Mouse (Mus musculus) hindbrain, embryonic 12.5 days (tissue): ENCODE data around the gene Tmem238. TPM values are rescaled to one million over a fixed set of nuclear protein-coding genes. Genes with fewer than 3 reads are reported as not detected.
A peak's percentile ranks its signal among the peaks of the same experiment; 100 is the strongest.

Source experiments
- ATAC-seq: fragments of 200-750 bp; cut with Nextera tagmentation; 2 replicates; pipeline ENCODE4 v1.8.0; 2017; ENCODE audit warnings: moderate TSS enrichment; ENCODE audit not compliant: low FRiP score
- H3K27ac ChIP-seq: fragments of 300-500 bp; sonication (generic); 2 replicates; pipeline ENCODE4 v1.5.1; 2016; ENCODE audit warnings: mild to moderate bottlenecking
- H3K27me3 ChIP-seq: fragments of 300-500 bp; sonication (generic); 2 replicates; pipeline ENCODE4 v1.6.1; 2016; ENCODE audit warnings: mild to moderate bottlenecking
- H3K36me3 ChIP-seq: fragments of 300-500 bp; sonication (generic); 2 replicates; pipeline ENCODE4 v1.6.1; 2016; ENCODE audit warnings: mild to moderate bottlenecking
- H3K4me1 ChIP-seq: fragments of 300-500 bp; sonication (generic); 2 replicates; pipeline ENCODE4 v1.6.1; 2016
- H3K4me2 ChIP-seq: fragments of 300-500 bp; sonication (generic); replicated peaks from 2 replicates; pipeline ENCODE4 v1.6.1; 2016; ENCODE audit warnings: mild to moderate bottlenecking
- H3K4me3 ChIP-seq: fragments of 300-500 bp; sonication (generic); 2 replicates; pipeline ENCODE4 v1.5.1; 2016; ENCODE audit warnings: mild to moderate bottlenecking
- H3K9ac ChIP-seq: fragments of 300-500 bp; sonication (generic); 2 replicates; pipeline ENCODE4 v1.6.1; 2016; ENCODE audit warnings: mild to moderate bottlenecking, moderate library complexity
- H3K9me3 ChIP-seq: fragments of 300-500 bp; sonication (generic); replicated peaks from 2 replicates; pipeline ENCODE4 v1.6.1; 2016; ENCODE audit warnings: mild to moderate bottlenecking
- WGBS: fragments of 180-500 bp; shearing (Covaris S2); methylation state at CpG from one replicate; pipeline ENCODE4 v1.1.7; 2016; 5-methylcytosine and 5-hydroxymethylcytosine counted together
- polyA plus RNA-seq: library from polyadenylated mRNA; unstranded; fragments of >200 nt; fragmentation: Nextera tagmentation; extraction: Ambion mirVana; gene quantifications from 2 replicates; pipeline ENCODE4 v1.2.1, GENCODE M21; 2016

Tmem238 gene
- polyA plus RNA-seq, 1 experiment from 2014 or later: 4.0 TPM

DNA sequence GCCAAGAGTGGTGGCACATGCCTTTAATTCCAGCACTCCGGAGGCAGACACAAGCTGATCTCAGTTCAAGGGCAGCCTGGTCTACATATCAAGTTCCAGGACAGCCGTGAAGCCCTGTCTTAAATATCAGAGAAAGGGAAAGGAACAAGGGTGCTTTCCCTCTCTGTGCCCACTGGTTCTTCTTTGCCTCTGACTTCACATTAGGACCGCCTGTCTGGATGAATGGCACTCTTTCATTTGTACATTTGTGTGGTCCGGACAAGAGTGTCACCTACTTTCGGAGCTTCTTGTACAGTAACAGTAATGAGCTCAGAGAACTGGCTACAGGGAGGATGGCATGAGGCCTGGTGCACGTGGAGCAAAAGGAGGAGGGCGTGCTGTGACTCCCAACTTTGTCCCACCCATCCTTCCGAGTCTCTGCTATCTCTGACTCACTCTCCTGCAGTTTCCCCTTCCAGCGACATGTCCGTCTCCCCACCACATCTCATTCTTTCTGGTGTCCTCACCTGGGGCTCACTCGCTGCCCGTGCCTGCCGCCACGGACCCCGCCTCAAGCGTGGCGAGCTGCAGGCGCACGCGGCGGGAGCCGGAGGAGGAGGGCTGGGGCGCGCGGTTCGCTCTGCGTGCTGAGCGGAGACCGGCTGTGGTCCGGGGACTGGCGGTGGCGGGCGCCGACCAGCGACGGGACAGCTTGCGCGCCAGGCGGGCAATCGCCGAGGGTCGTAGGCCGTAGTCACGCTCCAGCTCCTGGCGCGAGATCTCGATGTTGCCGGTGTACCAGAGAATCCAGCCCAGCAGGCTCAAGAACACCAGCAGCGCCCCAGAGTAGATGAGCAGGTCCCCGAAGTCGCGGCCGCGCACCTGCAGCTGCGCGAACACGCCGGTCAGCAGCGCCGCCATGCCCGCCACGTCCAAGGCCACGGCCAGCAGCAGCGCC lies 689 bp downstream of the Tmem238 start:
- peak overlapping the region; percentile 78 for H3K9ac ChIP-seq
- WGBS: 2% methylated on average over 64 of the region's 64 CpGs
- peaks cover under 1% of the 10 kb centered on the region; the same call in 1 of the 2 replicates for H3K36me3 ChIP-seq
- peak; percentile 30 for ATAC-seq
- peaks cover 14% of the 10 kb centered on the region for H3K4me1 ChIP-seq
- H3K27me3 ChIP-seq: peaks cover 19% of the 10 kb centered on the region
- peak overlapping the region; percentile 51 for H3K4me3 ChIP-seq
- no peaks in the 10 kb centered on the region for H3K9me3 ChIP-seq
- H3K4me2 ChIP-seq: peak overlapping the region; percentile 88
- peak overlapping the region; percentile 62; the same call in 1 of the 2 replicates for H3K27ac ChIP-seq

GRCm38 (mm10) chr7:4783667-4784268 lies 5.7 kb downstream of the Tmem238 start:
- ATAC-seq: no peak
- Histone ChIP-seq H3K4me2 (no peak overlapping the region), H3K9me3 (no peaks in the 10 kb centered on the region), H3K9ac (no peak overlapping the region), H3K4me1 (peaks cover 6% of the 10 kb centered on the region), H3K4me3 (no peak overlapping the region), H3K27me3 (peaks cover 52% of the 10 kb centered on the region), H3K27ac (no peak overlapping the region), H3K36me3 (no peaks in the 10 kb centered on the region)
- 79% methylated on average over 14 of the region's 14 CpGs for WGBS

DNA sequence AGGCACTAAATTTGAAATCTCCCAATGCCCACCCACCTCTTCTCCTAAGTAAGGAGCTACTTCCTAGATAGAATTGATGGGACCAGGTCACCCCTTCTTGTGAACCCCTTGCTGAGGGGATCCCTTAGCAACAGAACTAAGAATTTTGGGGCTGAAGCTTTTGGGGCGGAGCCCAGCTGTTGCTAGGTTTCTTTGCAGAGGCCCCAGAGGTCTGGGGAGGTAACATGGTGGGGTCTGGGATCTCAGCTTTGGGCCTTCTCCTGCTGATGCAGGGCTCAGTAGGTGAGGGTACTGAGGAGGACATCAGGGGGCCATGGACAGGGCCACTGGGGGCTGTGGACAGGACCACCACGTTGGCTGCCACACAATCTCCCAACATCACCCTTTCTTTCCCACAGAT lies 6.7 kb downstream of the Tmem238 start, which contains the start of the genes Il11 and Tmem190:
Gene Il11 (minus strand): TSS at position 101 of the 400 bp plus-strand sequence.
Gene Tmem190 (plus strand): TSS at position 179 of the 400 bp plus-strand sequence.
- 71% methylated on average over 2 of the region's 2 CpGs for WGBS
- H3K4me1 ChIP-seq: peaks cover 5% of the 10 kb centered on the region; the same call in 1 of the 2 replicates
- H3K9me3 ChIP-seq: no peaks in the 10 kb centered on the region
- no peak within 1 kb of the TSS for H3K4me2 ChIP-seq
- peaks cover 55% of the 10 kb centered on the region for H3K27me3 ChIP-seq
- H3K4me3 ChIP-seq: no peak within 1 kb of the TSS
- H3K27ac ChIP-seq: no peak within 1 kb of the TSS
- ATAC-seq: no peak
- no peaks in the 10 kb centered on the region for H3K36me3 ChIP-seq
- H3K9ac ChIP-seq: no peak within 1 kb of the TSS

DNA sequence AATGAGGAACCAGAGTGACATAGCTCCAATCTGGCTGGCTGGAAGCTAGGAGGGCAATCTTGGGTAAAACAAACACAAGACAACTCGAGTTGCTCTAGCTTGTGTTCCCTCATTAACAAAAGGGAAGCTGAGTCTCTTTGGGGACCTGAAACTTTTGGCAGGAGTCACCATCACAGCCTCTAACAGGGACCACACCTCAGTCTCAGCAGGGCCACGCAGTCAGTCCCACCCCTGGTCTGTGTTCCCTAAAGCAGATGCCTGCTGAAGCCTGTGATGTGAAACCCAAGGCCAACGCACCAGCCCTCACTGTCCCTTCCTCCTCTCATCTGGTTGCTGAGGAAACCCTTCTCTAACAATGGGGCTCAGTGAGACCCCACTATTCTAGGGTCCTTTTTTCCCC lies 7.3 kb downstream of the Tmem238 start:
- Histone ChIP-seq H3K4me1 (peaks cover 11% of the 10 kb centered on the region; the same call in 1 of the 2 replicates), H3K27ac (no peak overlapping the region), H3K36me3 (no peaks in the 10 kb centered on the region), H3K4me3 (no peak overlapping the region), H3K9ac (no peak overlapping the region), H3K27me3 (peaks cover 55% of the 10 kb centered on the region), H3K4me2 (no peak overlapping the region), H3K9me3 (no peaks in the 10 kb centered on the region)
- WGBS: 48% methylated on average over 3 of the region's 3 CpGs
- no peak for ATAC-seq

DNA sequence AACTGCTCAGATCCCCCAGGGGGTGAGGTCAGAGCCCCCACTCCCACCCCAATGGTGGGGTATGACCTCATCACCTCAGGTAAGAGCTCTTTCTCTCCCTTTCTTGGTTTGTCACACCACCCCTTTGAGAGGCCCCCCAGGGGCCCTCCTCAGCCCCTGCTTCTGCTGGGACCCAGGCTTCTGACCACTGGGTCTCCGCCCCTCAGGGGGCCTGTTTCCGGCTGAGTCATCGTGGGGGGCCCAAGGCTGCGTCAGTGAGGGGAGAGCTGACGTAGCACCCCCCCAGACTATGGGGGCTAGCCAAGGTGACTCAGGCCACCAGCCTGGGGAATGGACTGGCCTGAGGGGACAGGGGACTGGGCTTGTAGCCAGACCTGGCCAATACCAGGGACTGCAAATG lies 9.5 kb downstream of the Tmem238 start:
- no peak overlapping the region for H3K4me3 ChIP-seq
- H3K36me3 ChIP-seq: no peaks in the 10 kb centered on the region
- H3K27ac ChIP-seq: no peak overlapping the region
- no peak overlapping the region for H3K4me2 ChIP-seq
- H3K9me3 ChIP-seq: no peaks in the 10 kb centered on the region
- H3K9ac ChIP-seq: no peak overlapping the region
- H3K27me3 ChIP-seq: peaks cover 77% of the 10 kb centered on the region
- no peak for ATAC-seq
- WGBS: 43% methylated on average over 3 of the region's 5 CpGs
- peaks cover 15% of the 10 kb centered on the region for H3K4me1 ChIP-seq

DNA sequence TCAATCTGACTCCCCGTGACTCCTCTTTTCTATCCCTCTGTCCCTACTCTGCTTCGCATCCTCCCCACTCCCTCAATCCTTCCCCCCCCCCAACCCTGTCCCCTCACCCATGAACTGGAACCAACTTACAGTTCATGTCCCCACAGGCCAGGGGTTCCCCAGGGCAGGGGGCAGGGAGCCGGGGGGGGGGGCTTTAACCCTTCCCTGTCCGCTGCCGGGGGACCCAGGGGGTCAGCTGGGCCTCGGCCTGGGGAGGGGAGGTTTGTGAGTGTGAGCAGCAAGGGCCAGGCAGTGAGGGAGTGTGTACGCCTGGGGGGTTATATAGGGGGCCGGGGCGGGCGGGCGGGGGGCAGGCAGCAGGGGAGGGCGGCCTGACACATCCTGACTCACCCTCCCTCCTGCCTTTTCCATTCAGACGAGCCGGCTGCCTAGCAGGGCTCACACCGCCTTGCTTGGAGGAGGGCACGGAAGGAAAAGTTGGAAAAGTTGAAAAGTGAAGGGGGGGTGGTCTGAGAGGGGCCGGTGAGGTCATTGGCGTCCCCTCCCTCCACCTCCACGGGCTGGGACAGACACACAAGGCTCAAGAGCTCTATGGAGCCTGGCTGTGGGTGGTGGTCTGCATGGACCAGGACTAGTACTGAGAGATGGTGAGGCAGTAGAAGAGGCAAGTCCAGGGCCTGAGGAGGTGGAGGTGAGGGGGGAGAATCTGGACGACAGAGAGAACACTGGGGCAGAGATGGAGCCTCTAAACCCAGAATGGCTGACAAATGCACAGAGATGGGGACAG lies 11.4 kb downstream of the Tmem238 start:
- no peak for ATAC-seq
- H3K27ac ChIP-seq: no peak overlapping the region
- 3% methylated on average over 20 of the region's 20 CpGs for WGBS
- H3K9me3 ChIP-seq: no peaks in the 10 kb centered on the region
- peak overlapping the region; percentile 36 for H3K9ac ChIP-seq
- no peaks in the 10 kb centered on the region for H3K36me3 ChIP-seq
- H3K4me3 ChIP-seq: no peak overlapping the region
- peaks cover 15% of the 10 kb centered on the region for H3K4me1 ChIP-seq
- H3K4me2 ChIP-seq: peak overlapping the region; percentile 51
- H3K27me3 ChIP-seq: peaks cover 76% of the 10 kb centered on the region

DNA sequence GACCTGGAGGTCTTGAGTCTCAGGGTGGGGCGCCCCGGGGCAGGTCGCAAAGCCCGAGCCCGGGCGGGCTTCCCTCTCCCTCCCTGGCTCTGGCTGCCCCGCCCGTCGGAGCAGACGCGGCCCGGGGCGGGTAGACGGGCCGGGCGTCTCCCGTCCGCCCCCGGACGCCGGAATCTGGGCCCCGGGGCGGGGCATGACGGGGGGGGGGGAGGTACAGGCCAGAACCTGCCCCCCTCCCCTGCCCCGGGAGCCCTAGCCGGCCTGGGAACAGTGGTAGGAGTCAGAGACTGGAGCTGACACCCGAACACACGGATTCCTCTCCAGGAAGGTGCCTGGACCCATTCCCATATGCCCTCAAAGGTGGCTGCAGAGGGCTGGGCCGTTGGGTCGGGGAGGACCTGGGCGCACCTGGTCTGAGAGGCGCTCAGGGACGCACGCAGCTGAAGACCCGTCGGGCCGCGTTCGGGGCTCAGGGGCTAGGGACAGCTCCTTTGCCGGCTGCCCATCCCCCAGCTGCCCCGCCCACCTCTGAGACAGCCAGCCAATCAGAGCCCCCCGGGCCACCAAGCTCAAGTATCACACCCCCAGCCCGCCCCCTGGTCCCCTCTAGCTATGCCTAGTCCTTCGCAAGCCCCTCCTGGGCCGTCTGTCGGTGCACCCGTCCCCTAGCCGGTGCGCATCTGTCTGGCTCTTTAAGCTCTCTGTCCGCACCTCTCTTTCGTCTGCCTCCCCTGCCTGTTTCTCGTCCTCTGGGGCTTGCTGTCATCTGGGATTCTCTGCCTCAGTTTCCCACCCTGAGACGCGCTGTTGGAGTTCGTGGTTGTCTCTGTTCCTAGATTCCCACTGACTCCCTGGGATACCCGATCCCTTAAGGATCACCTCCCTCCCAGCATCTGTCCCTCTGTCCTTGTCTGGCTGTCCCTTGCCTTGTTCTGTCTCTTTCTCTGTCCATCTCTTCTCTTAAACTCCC lies 12.3 kb downstream of the Tmem238 start:
- H3K27me3 ChIP-seq: peaks cover 71% of the 10 kb centered on the region
- H3K4me1 ChIP-seq: peaks cover 15% of the 10 kb centered on the region
- H3K9ac ChIP-seq: peak overlapping the region; percentile 52
- 1% methylated on average over 37 of the region's 56 CpGs for WGBS
- peak overlapping the region; percentile 32 for H3K4me3 ChIP-seq
- no peaks in the 10 kb centered on the region for H3K36me3 ChIP-seq
- H3K4me2 ChIP-seq: peak overlapping the region; percentile 51
- ATAC-seq: peak; percentile 75
- H3K9me3 ChIP-seq: no peaks in the 10 kb centered on the region
- no peak overlapping the region for H3K27ac ChIP-seq

- Histone ChIP-seq H3K9ac (no peak overlapping the region), H3K4me2 (no peak overlapping the region), H3K4me1 (peaks cover 15% of the 10 kb centered on the region), H3K4me3 (no peak overlapping the region), H3K9me3 (no peaks in the 10 kb centered on the region), H3K36me3 (no peaks in the 10 kb centered on the region), H3K27ac (no peak overlapping the region), H3K27me3 (peaks cover 66% of the 10 kb centered on the region)
- no peak for ATAC-seq
- 48% methylated on average over 10 of the region's 10 CpGs for WGBS
Observed at GRCm38 (mm10) chr7:4776131-4776530, 13.3 kb downstream of the Tmem238 start.

DNA sequence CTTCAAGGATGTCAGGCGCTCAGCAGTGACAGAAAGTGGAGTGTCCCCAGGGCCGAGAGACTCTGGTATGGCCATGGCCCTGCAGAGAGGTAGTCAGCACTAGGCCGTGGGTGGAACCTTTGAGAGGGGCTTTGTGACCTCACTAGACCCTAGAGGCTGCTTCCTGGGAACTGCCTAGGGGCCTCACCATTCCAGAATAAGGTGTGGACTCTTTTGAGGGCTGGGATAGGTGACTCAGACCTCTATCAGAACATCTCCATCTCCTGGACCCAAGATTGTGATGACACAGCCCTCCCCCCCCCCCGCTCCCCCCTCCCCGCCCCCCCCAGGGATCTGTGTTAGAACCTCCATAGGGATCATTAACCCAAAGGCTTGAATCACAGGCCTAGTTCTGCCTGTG lies 18.3 kb downstream of the Tmem238 start, which contains the start of gene Fam71e2:
Gene Fam71e2 (minus strand): TSS at position 101 of the 400 bp plus-strand sequence.
- Histone ChIP-seq H3K9me3 (no peaks in the 10 kb centered on the region), H3K36me3 (no peaks in the 10 kb centered on the region), H3K27ac (no peak within 1 kb of the TSS), H3K4me3 (no peak within 1 kb of the TSS), H3K9ac (no peak within 1 kb of the TSS), H3K4me1 (no peaks in the 10 kb centered on the region), H3K27me3 (peaks cover 18% of the 10 kb centered on the region), H3K4me2 (no peak within 1 kb of the TSS)
- ATAC-seq: no peak
- 74% methylated on average over 3 of the region's 5 CpGs for WGBS

- no peaks in the 10 kb centered on the region for H3K9me3 ChIP-seq
- H3K4me3 ChIP-seq: no peak overlapping the region
- H3K27ac ChIP-seq: no peak overlapping the region
- WGBS: 24% methylated on average over 4 of the region's 4 CpGs
- no peak overlapping the region for H3K4me2 ChIP-seq
- no peaks in the 10 kb centered on the region for H3K4me1 ChIP-seq
- no peaks in the 10 kb centered on the region for H3K36me3 ChIP-seq
- H3K27me3 ChIP-seq: no peaks in the 10 kb centered on the region
- H3K9ac ChIP-seq: no peak overlapping the region
- no peak for ATAC-seq
Observed at GRCm38 (mm10) chr7:4764946-4765710, 24.3 kb downstream of the Tmem238 start.
